Mouse (Mus musculus): ENCODE results near the gene Zfp273.
A peak's percentile ranks its signal among the peaks of the same experiment; 100 is the strongest.
"Not testable (repeated sequence)": the region's sequence is repeated elsewhere in the genome, so short reads cannot be mapped to it uniquely, and the experiment has no call there.

Zfp273 gene

GRCm38 (mm10) chr13:67813710-67814660, at the start of gene Zfp273:
Gene Zfp273, plus strand, starts transcription at chr13:67813740.
- DNase-seq (ENCODE audit: low spot score in 2 of 2) = peak; percentile 62 to 64

GRCm38 (mm10) chr13:67779265-67780221, 34.0 kb upstream of the Zfp273 start, which contains the start of gene Zfp493:
Gene Zfp493, plus strand, starts transcription at chr13:67779693.
- DNase-seq (ENCODE audit: low spot score in 2 of 2) = peak; percentile 21 to 37

- no peak for DNase-seq (ENCODE audit: low spot score in 2 of 2)
Measured at GRCm38 (mm10) chr13:67791921-67792455, 21.6 kb upstream of the Zfp273 start.

GRCm38 (mm10) chr13:67798618-67799017, 14.9 kb upstream of the Zfp273 start:
- DNase-seq (ENCODE audit: low spot score in 2 of 2) = no peak

GRCm38 (mm10) chr13:67799151-67799550, 14.4 kb upstream of the Zfp273 start:
- not testable (repeated sequence) for DNase-seq (ENCODE audit: low spot score in 2 of 2)

GRCm38 (mm10) chr13:67811651-67812210, 1.8 kb upstream of the Zfp273 start:
- no peak for DNase-seq (ENCODE audit: low spot score in 2 of 2)

GRCm38 (mm10) chr13:67812961-67813709, 405 bp upstream of the Zfp273 start:
- no peak for DNase-seq (ENCODE audit: low spot score in 2 of 2)

- no peak for DNase-seq (ENCODE audit: low spot score in 2 of 2)
Measured at GRCm38 (mm10) chr13:67818636-67819035, 5.1 kb downstream of the Zfp273 start.

GRCm38 (mm10) chr13:67830911-67831336, 17.4 kb downstream of the Zfp273 start, which contains the start of gene Gm10037:
Gene Gm10037, plus strand, starts transcription at chr13:67831106.
- peak; percentile 48 to 57 for DNase-seq (ENCODE audit: low spot score in 2 of 2)

- not testable (repeated sequence) for DNase-seq (ENCODE audit: low spot score in 2 of 2)
Measured at GRCm38 (mm10) chr13:67833137-67833536, 19.6 kb downstream of the Zfp273 start.

- DNase-seq (ENCODE audit: low spot score in 2 of 2) = no peak
Measured at GRCm38 (mm10) chr13:67843775-67844118, 30.2 kb downstream of the Zfp273 start.

- peak; percentile 5 to 20 for DNase-seq (ENCODE audit: low spot score in 2 of 2)
Measured at GRCm38 (mm10) chr13:67844119-67844852, 30.7 kb downstream of the Zfp273 start.

GRCm38 (mm10) chr13:67844853-67845194, 31.3 kb downstream of the Zfp273 start:
- no peak for DNase-seq (ENCODE audit: low spot score in 2 of 2)

- DNase-seq (ENCODE audit: low spot score in 2 of 2) = no peak
Measured at GRCm38 (mm10) chr13:67850361-67850760, 36.8 kb downstream of the Zfp273 start.

GRCm38 (mm10) chr13:67853130-67853529, 39.6 kb downstream of the Zfp273 start:
- DNase-seq (ENCODE audit: low spot score in 2 of 2) = no peak

- no peak for DNase-seq (ENCODE audit: low spot score in 2 of 2)
Measured at GRCm38 (mm10) chr13:67853983-67854382, 40.4 kb downstream of the Zfp273 start.

- DNase-seq (ENCODE audit: low spot score in 2 of 2) = no peak
Measured at GRCm38 (mm10) chr13:67857317-67857716, 43.8 kb downstream of the Zfp273 start.

- no peak for DNase-seq (ENCODE audit: low spot score in 2 of 2)
Measured at GRCm38 (mm10) chr13:67862508-67862907, 49.0 kb downstream of the Zfp273 start.

GRCm38 (mm10) chr13:67863026-67863425, 49.5 kb downstream of the Zfp273 start, which contains the start of gene BC048507:
Gene BC048507, plus strand, starts transcription at chr13:67863326.
- no peak for DNase-seq (ENCODE audit: low spot score in 2 of 2)

- DNase-seq (ENCODE audit: low spot score in 2 of 2) = no peak
Measured at GRCm38 (mm10) chr13:67864764-67865350, 51.3 kb downstream of the Zfp273 start.

Measured in frontal cortex, postnatal 25 days (tissue).